Mouse (Mus musculus) megakaryocyte, embryonic 14.5 days (primary cell): ENCODE measurements at regions not wholly inside any gene's neighbourhood (a gene's known extent, or its start where the extent isn't known, plus 50 kb on each side); places are given as distances from the start of the nearest gene placed in this dataset.

ENCODE experiments used
- FLI1 ChIP-seq: IDR thresholded peaks from 2 replicates; pipeline ENCODE4 v1.6.1; 2012; ENCODE audit warnings: low read length, inconsistent platforms, mixed read lengths
- GATA1 ChIP-seq: IDR thresholded peaks from 3 replicates; pipeline ENCODE4 v1.6.1; 2012; ENCODE audit warnings: mixed read lengths, low read length, inconsistent platforms, borderline replicate concordance

- no peak for TF ChIP-seq GATA1
- TF ChIP-seq FLI1 = no peak
These were observed 180.8 kb downstream of the Qk start for GRCm38 (mm10) chr17:10138847-10139246.
